Mouse (Mus musculus) liver, embryonic 14.5 days (tissue): ENCODE results near the gene Tnp1.

Experiments
- CTCF ChIP-seq: IDR thresholded peaks from 2 replicates; pipeline ENCODE4 v1.5.1; 2016; ENCODE audit warnings: antibody characterized with exemption, low read depth, control low read depth
- EP300 ChIP-seq: IDR thresholded peaks from 2 replicates; pipeline ENCODE4 v1.6.1; 2016; ENCODE audit warnings: antibody characterized with exemption, low read depth

GRCm38 (mm10) chr1:73001961-73002360 lies 13.7 kb downstream of the Tnp1 start:
- TF ChIP-seq CTCF (no peak), EP300 (no peak)
